18 mouse cellular contexts compared by ENCODE assay signal in the genomic region with DNA sequence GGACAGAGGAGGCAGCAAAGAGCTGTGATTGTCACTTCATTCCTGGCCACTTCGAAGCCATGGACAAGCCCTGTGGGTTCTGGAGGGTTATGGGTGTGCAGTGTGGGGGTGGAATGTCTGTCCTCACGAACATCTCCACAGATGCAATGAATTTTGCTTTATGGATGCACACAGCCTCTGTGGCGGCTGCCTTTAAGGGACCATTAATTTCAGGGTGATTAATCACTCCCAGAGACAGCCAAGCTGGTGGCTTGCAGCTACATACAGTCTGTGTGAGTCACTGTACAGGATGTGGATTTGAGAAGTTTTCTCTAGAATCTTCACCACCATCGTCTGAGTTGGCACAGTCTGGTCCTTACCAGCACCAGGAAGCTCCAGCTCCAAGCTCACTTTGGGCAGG. TPM values are rescaled to one million over a fixed set of nuclear protein-coding genes. Genes with fewer than 3 reads are reported as not detected.
DNase-seq lines count a peak whose midpoint lies in the region; ATAC-seq and TF ChIP-seq lines count a peak whose summit lies in the region.
"Had no signal": no experiment of that assay in that cellular context is flagged by ENCODE, and none has a peak within 500 bp of the region (broad histone marks: within the 10 kb centered on the region; RNA-seq: fewer than 3 reads in every experiment).

No protein-coding gene starts in this region.

- no peaks in the 10 kb centered on the region for H3K36me3 ChIP-seq in hindbrain, embryonic 11.5 days (ENCODE audit: control insufficient read depth, insufficient read depth, low read length)
- H3K36me3 ChIP-seq in hindbrain, embryonic 12.5 days = no peaks in the 10 kb centered on the region
- no peaks in the 10 kb centered on the region for H3K36me3 ChIP-seq in neural tube, embryonic 11.5 days (ENCODE audit: control insufficient read depth, insufficient read depth, low read length)
- no peaks in the 10 kb centered on the region for H3K36me3 ChIP-seq in hindbrain, postnatal 0 days (ENCODE audit: insufficient read depth, low read length)
- H3K36me3 ChIP-seq: heart, embryonic 13.5 days; liver, embryonic 12.5 days; lung, embryonic 15.5 days had no signal

- DNase-seq in hindbrain, embryonic 11.5 days (ENCODE audit: low spot score) = no peak
- no peak for DNase-seq in neural tube, embryonic 11.5 days (ENCODE audit: low spot score)
- no peak for DNase-seq in neural tube, embryonic 10.5 days (ENCODE audit: extremely low spot score, low spot score)
- DNase-seq in hindbrain, postnatal 0 days (ENCODE audit: low spot score) = peak; percentile 21
- no peak for DNase-seq in left cerebral cortex, adult 18-20 months (ENCODE audit: low spot score in 2 of 2)
- no peak for DNase-seq in MN1 (ENCODE audit: low spot score)
- DNase-seq: cerebellum, postnatal 14 days; gastrocnemius, postnatal 36 days; heart, postnatal 36 days; kidney, adult 18-20 months; midbrain, embryonic 14.5 days; thymus, postnatal 14 days had no signal

- no peaks in the 10 kb centered on the region for H3K27me3 ChIP-seq in hindbrain, embryonic 11.5 days (ENCODE audit: control insufficient read depth, insufficient read depth, low read length)
- H3K27me3 ChIP-seq in hindbrain, embryonic 12.5 days = no peaks in the 10 kb centered on the region
- H3K27me3 ChIP-seq in neural tube, embryonic 11.5 days (ENCODE audit: control insufficient read depth, insufficient read depth, low read length) = no peaks in the 10 kb centered on the region
- H3K27me3 ChIP-seq in hindbrain, postnatal 0 days (ENCODE audit: insufficient read depth, low read length) = no peaks in the 10 kb centered on the region
- H3K27me3 ChIP-seq: forebrain, embryonic 13.5 days; heart, embryonic 13.5 days; liver, embryonic 12.5 days; lung, embryonic 15.5 days had no signal

- no peaks in the 10 kb centered on the region for H3K4me1 ChIP-seq in hindbrain, embryonic 11.5 days (replicated peaks; ENCODE audit: control insufficient read depth, insufficient read depth, low read length)
- H3K4me1 ChIP-seq in hindbrain, embryonic 12.5 days = no peaks in the 10 kb centered on the region
- H3K4me1 ChIP-seq in neural tube, embryonic 11.5 days (ENCODE audit: control insufficient read depth, insufficient read depth, low read length) = no peaks in the 10 kb centered on the region
- H3K4me1 ChIP-seq in hindbrain, postnatal 0 days (ENCODE audit: insufficient read depth, low read length) = no peaks in the 10 kb centered on the region
- H3K4me1 ChIP-seq: forebrain, embryonic 13.5 days; heart, embryonic 13.5 days; liver, embryonic 12.5 days; lung, embryonic 15.5 days had no signal

- peak; percentile 43; the same call in 1 of the 2 replicates for ATAC-seq in hindbrain, embryonic 11.5 days (ENCODE audit: low FRiP score)
- no peak; the same call in 1 of the 2 replicates for ATAC-seq in hindbrain, embryonic 12.5 days (ENCODE audit: low FRiP score)
- peak; percentile 48; the same call in 1 of the 2 replicates for ATAC-seq in neural tube, embryonic 11.5 days (ENCODE audit: insufficient read depth, low FRiP score, low TSS enrichment)
- no peak for ATAC-seq in hindbrain, postnatal 0 days
- ATAC-seq: forebrain, embryonic 13.5 days; liver, embryonic 12.5 days had no signal

- WGBS in hindbrain, embryonic 11.5 days = 75% methylated on average over 4 of the region's 4 CpGs
- 68% methylated on average over 4 of the region's 4 CpGs for WGBS in hindbrain, embryonic 12.5 days
- 65% methylated on average over 4 of the region's 4 CpGs for WGBS in neural tube, embryonic 11.5 days
- WGBS in hindbrain, postnatal 0 days = 66% methylated on average over 4 of the region's 4 CpGs

- no peaks in the 10 kb centered on the region for H3K9me3 ChIP-seq in hindbrain, embryonic 11.5 days (ENCODE audit: control insufficient read depth, low read length)
- no peaks in the 10 kb centered on the region for H3K9me3 ChIP-seq in hindbrain, embryonic 12.5 days (replicated peaks)
- no peaks in the 10 kb centered on the region for H3K9me3 ChIP-seq in neural tube, embryonic 11.5 days (ENCODE audit: control insufficient read depth, low read length)
- no peaks in the 10 kb centered on the region for H3K9me3 ChIP-seq in hindbrain, postnatal 0 days (ENCODE audit: low read length)
- H3K9me3 ChIP-seq: forebrain, embryonic 13.5 days; heart, embryonic 13.5 days; liver, embryonic 12.5 days; lung, embryonic 15.5 days had no signal

- no peak overlapping the region for H3K4me2 ChIP-seq in hindbrain, embryonic 11.5 days (replicated peaks; ENCODE audit: low read depth, low read length)
- H3K4me2 ChIP-seq in hindbrain, embryonic 12.5 days (replicated peaks) = no peak overlapping the region
- no peak overlapping the region for H3K4me2 ChIP-seq in neural tube, embryonic 11.5 days (ENCODE audit: low read depth)
- H3K4me2 ChIP-seq in hindbrain, postnatal 0 days (ENCODE audit: low read depth, low read length) = no peak overlapping the region
- H3K4me2 ChIP-seq: forebrain, embryonic 13.5 days; heart, embryonic 13.5 days; liver, embryonic 12.5 days; lung, embryonic 15.5 days had no signal

- no peak overlapping the region for H3K27ac ChIP-seq in hindbrain, embryonic 11.5 days (ENCODE audit: low read depth, low read length)
- no peak overlapping the region for H3K27ac ChIP-seq in hindbrain, embryonic 12.5 days
- H3K27ac ChIP-seq in neural tube, embryonic 11.5 days (ENCODE audit: low read depth, low read length) = no peak overlapping the region
- H3K27ac ChIP-seq in hindbrain, postnatal 0 days = no peak overlapping the region
- H3K27ac ChIP-seq: forebrain, embryonic 13.5 days; heart, embryonic 13.5 days; left cerebral cortex, adult 2 months; liver, embryonic 12.5 days; lung, embryonic 15.5 days had no signal

- TF ChIP-seq CTCF in hindbrain, postnatal 0 days (IDR thresholded peaks at IDR 0.05; ENCODE audit: low read depth) = no peak; the same call in 1 of the 2 replicates

- H3K4me3 ChIP-seq in hindbrain, embryonic 11.5 days (ENCODE audit: low read depth, low read length) = no peak overlapping the region
- no peak overlapping the region for H3K4me3 ChIP-seq in hindbrain, embryonic 12.5 days
- H3K4me3 ChIP-seq in neural tube, embryonic 11.5 days (ENCODE audit: low read depth, low read length) = no peak overlapping the region
- H3K4me3 ChIP-seq in hindbrain, postnatal 0 days (ENCODE audit: low read length) = no peak overlapping the region
- H3K4me3 ChIP-seq: forebrain, embryonic 13.5 days; heart, embryonic 13.5 days; left cerebral cortex, adult 2 months; liver, embryonic 12.5 days; lung, embryonic 15.5 days had no signal

- no peak overlapping the region for H3K9ac ChIP-seq in hindbrain, embryonic 11.5 days (ENCODE audit: low read depth, low read length)
- H3K9ac ChIP-seq in hindbrain, embryonic 12.5 days = no peak overlapping the region
- no peak overlapping the region for H3K9ac ChIP-seq in neural tube, embryonic 11.5 days (ENCODE audit: low read length)
- H3K9ac ChIP-seq in hindbrain, postnatal 0 days (replicated peaks; ENCODE audit: low read length) = no peak overlapping the region
- H3K9ac ChIP-seq: forebrain, embryonic 13.5 days; heart, embryonic 13.5 days; liver, embryonic 12.5 days; lung, embryonic 15.5 days had no signal

RNA-seq across cellular contexts. Expression of a gene that starts 17.9 kb away (rescaled TPM):
- 0.06 and 0.36 TPM in 2 replicates for polyA plus RNA-seq in hindbrain, embryonic 11.5 days (2014; fragmentation: Nextera tagmentation; extraction: Ambion mirVana)
- 0.39 and 0.53 TPM in 2 replicates for polyA plus RNA-seq in hindbrain, embryonic 12.5 days (2016; fragmentation: Nextera tagmentation; extraction: Ambion mirVana)
- 0.07 and 0.11 TPM in 2 replicates for polyA plus RNA-seq in neural tube, embryonic 11.5 days (2014; fragmentation: Nextera tagmentation; extraction: Ambion mirVana)
- total RNA-seq in hindbrain, postnatal 0 days (2014; rRNA removed) = 1.9 and 3.6 TPM in 2 replicates
- polyA plus RNA-seq in hindbrain, postnatal 0 days (2015; fragmentation: Nextera tagmentation; extraction: Ambion mirVana) = 1.7 TPM in 2 replicates
- 1 to 10 TPM; 6.4 to 7.0 TPM for total RNA-seq in left cerebral cortex, adult 18-20 months (2021)

RNA-seq across cellular contexts. Expression of a gene that starts 59.9 kb away (rescaled TPM):
- polyA plus RNA-seq in hindbrain, embryonic 11.5 days (2014; fragmentation: Nextera tagmentation; extraction: Ambion mirVana) = 3.5 and 4.0 TPM in 2 replicates
- 3.8 and 4.3 TPM in 2 replicates for polyA plus RNA-seq in hindbrain, embryonic 12.5 days (2016; fragmentation: Nextera tagmentation; extraction: Ambion mirVana)
- polyA plus RNA-seq in neural tube, embryonic 11.5 days (2014; fragmentation: Nextera tagmentation; extraction: Ambion mirVana) = 2.4 and 2.8 TPM in 2 replicates
- total RNA-seq in hindbrain, postnatal 0 days (2014; rRNA removed) = 17.6 and 20.8 TPM in 2 replicates
- 14.3 and 14.9 TPM in 2 replicates for polyA plus RNA-seq in hindbrain, postnatal 0 days (2015; fragmentation: Nextera tagmentation; extraction: Ambion mirVana)
- total RNA-seq in left cerebral cortex, adult 18-20 months (2021) = 10 to 100 TPM; 22.6 to 24.1 TPM

Comparison
In these comparisons a context has a peak if more than half of its experiments do, and no peak if none do; other contexts are left out.
1. ATAC-seq: peak in hindbrain, embryonic 11.5 days (single experiment) and neural tube, embryonic 11.5 days (single experiment); none in hindbrain, embryonic 12.5 days (single experiment) and hindbrain, postnatal 0 days (single experiment).